Mouse (Mus musculus): ENCODE data around the gene Tnfsf10. TPM values are rescaled to one million over a fixed set of nuclear protein-coding genes. Genes with fewer than 3 reads are reported as not detected.
"Not testable (repeated sequence)": the region's sequence is repeated elsewhere in the genome, so short reads cannot be mapped to it uniquely, and the experiment has no call there.

The Tnfsf10 gene
- polyA plus RNA-seq, 1 experiment from 2014 or later, result 0.19 TPM

DNA sequence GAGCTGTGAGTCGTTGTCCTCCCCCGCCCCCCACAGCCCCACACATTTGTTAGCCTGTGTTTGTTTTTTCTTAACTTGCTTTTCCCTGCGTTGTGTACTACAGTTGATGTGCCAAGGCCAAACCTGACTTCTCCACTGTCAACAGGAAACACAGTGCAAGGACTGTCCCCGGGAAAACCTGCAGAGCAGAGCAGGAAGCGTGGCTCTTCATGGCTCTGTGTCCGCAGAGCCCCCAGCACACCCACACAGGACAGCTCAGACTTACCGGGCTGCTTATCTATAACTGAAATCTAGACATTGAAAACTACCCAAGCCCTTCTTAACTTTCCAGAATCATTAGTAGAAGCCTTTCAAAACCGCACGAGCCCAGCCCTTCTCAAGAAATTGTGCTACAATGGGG lies 31.8 kb upstream of the Tnfsf10 start:
- Histone ChIP-seq H3K4me2 (no peak overlapping the region), H3K9ac (no peak overlapping the region), H3K27me3 (replicated peaks) (no peaks in the 10 kb centered on the region), H3K27ac (no peak overlapping the region), H3K9me3 (no peaks in the 10 kb centered on the region), H3K36me3 (replicated peaks) (no peaks in the 10 kb centered on the region), H3K4me3 (no peak overlapping the region), H3K4me1 (peaks cover 14% of the 10 kb centered on the region)
- 81% methylated on average over 9 of the region's 9 CpGs for WGBS
- ATAC-seq (replicated peaks), result no peak

DNA sequence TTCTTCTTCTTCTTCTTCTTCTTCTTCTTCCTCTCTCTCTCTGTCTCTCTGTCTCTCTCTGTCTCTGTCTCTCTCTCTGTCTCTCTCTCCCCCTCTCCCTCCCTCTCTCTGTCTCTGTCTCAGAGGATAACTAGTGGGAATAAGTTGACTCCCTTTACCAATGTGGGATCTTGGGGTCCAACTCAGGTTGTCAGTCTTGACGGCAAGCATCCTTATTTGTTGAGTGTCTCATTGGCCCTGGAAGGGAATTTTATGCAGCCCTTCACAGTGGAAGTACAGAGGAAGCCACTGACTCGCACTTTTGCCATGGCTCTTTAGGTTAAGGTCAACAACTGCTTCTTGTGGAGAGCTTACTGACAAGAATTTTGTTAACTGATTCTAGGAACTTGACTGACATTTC lies 28.5 kb upstream of the Tnfsf10 start:
- no peak overlapping the region for H3K27ac ChIP-seq
- WGBS, result 73% methylated on average over 2 of the region's 2 CpGs
- H3K27me3 ChIP-seq (replicated peaks), result no peaks in the 10 kb centered on the region
- no peaks in the 10 kb centered on the region for H3K36me3 ChIP-seq (replicated peaks)
- no peaks in the 10 kb centered on the region for H3K9me3 ChIP-seq
- no peak for ATAC-seq (replicated peaks)
- H3K4me3 ChIP-seq, result no peak overlapping the region
- no peak overlapping the region for H3K9ac ChIP-seq
- peaks cover 5% of the 10 kb centered on the region for H3K4me1 ChIP-seq
- no peak overlapping the region for H3K4me2 ChIP-seq

DNA sequence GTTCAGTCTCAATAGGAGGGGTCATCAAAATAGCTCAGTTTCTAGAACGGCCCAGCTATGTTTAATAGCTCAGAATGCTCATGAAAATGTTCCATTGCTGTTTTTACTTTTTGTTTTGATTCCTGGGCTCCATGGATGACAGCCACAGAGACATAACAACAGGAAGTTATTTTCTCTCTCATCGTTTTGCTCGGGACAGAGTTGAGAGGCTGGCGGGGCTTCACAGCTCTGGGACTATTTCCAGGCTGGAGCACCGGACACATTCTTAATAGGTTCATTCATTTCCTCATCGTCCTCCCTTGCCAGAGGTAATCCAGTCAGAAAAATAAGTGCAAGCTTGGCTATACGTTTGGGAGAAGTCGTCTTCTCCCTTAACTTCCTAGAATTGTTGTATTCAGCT lies 27.9 kb upstream of the Tnfsf10 start:
- ATAC-seq (replicated peaks), result no peak
- H3K4me2 ChIP-seq, result no peak overlapping the region
- H3K9me3 ChIP-seq, result no peaks in the 10 kb centered on the region
- WGBS, result 75% methylated on average over 8 of the region's 8 CpGs
- no peak overlapping the region for H3K27ac ChIP-seq
- H3K36me3 ChIP-seq (replicated peaks), result no peaks in the 10 kb centered on the region
- H3K4me1 ChIP-seq, result no peaks in the 10 kb centered on the region
- H3K27me3 ChIP-seq (replicated peaks), result no peaks in the 10 kb centered on the region
- H3K4me3 ChIP-seq, result no peak overlapping the region
- H3K9ac ChIP-seq, result no peak overlapping the region

GRCm38 (mm10) chr3:27290285-27290684 lies 26.5 kb upstream of the Tnfsf10 start:
- Histone ChIP-seq H3K4me3 (no peak overlapping the region), H3K9me3 (no peaks in the 10 kb centered on the region), H3K4me2 (no peak overlapping the region), H3K27ac (no peak overlapping the region), H3K36me3 (replicated peaks) (no peaks in the 10 kb centered on the region), H3K9ac (no peak overlapping the region), H3K4me1 (no peaks in the 10 kb centered on the region), H3K27me3 (replicated peaks) (no peaks in the 10 kb centered on the region)
- no peak for ATAC-seq (replicated peaks)
- WGBS, result 82% methylated on average over 5 of the region's 5 CpGs

DNA sequence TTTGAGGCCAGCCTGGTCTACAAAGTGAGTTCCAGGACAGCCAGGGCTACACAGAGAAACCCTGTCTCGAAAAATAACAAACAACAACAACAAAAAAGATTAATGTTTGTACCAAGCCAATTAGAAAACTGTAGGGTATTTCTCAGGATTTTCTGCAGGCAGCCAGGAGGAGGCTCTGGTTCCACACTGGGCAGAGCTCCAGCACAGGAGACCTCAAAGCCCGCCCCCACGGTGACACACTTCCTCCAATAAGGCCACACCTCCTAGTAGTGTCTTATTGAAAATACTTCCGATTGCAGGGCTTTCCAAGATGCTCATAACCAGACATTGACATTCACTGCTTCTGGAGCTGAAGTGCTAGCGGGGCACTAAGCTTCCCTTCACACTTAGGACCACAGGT lies 25.9 kb upstream of the Tnfsf10 start:
- 88% methylated on average over 5 of the region's 5 CpGs for WGBS
- H3K4me2 ChIP-seq; ATAC-seq (replicated peaks); H3K4me1 ChIP-seq; H3K4me3 ChIP-seq; H3K9me3 ChIP-seq; H3K36me3 ChIP-seq (replicated peaks); H3K9ac ChIP-seq; H3K27me3 ChIP-seq (replicated peaks); H3K27ac ChIP-seq: not testable (repeated sequence)

GRCm38 (mm10) chr3:27291411-27291810 lies 25.4 kb upstream of the Tnfsf10 start:
- not testable (repeated sequence) for H3K36me3 ChIP-seq (replicated peaks)
- 86% methylated on average over 4 of the region's 4 CpGs for WGBS

DNA sequence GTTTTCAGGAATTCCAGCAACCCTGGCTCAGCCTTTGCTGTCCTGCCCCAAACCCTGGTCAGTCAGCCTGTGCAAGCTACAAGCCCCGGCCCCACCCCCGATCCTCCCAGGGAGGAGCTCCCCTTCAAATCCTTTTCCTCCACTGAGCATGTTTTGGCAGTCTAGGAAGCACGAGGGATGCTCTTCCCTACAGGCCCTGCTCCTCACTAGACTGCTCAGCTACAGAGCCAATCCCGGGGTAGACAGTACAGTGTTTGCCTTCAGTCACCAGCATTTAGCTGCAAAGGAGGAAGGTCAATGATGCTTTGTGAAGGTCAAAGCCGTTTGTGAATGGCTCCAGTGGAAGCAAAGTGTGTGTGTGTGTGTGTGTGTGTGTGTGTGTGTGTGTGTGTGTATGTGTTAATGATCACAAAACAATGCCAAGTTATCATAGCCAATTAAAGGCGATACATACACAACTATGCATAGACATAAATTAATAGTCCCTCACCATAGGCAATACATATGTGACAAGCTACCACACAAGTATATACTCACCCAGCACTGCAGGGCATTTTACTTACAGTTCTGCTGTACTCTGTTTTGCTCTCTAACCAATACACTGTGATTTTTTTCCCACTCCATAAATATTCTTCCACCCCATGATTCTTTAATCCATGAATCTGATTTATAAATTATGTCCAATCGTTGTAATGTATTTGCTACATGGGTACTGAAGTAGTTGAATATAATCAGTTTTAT lies 23.0 kb upstream of the Tnfsf10 start:
- H3K4me3 ChIP-seq, result no peak overlapping the region
- H3K27ac ChIP-seq, result no peak overlapping the region
- H3K9ac ChIP-seq, result no peak overlapping the region
- no peaks in the 10 kb centered on the region for H3K27me3 ChIP-seq (replicated peaks)
- H3K36me3 ChIP-seq (replicated peaks), result no peaks in the 10 kb centered on the region
- H3K9me3 ChIP-seq, result no peaks in the 10 kb centered on the region
- 63% methylated on average over 7 of the region's 7 CpGs for WGBS
- no peak for ATAC-seq (replicated peaks)
- no peak overlapping the region for H3K4me2 ChIP-seq
- H3K4me1 ChIP-seq, result no peaks in the 10 kb centered on the region

More at GRCm38 (mm10) chr3:27291411-27291810, 25.4 kb upstream of the Tnfsf10 start:
- not testable (repeated sequence) for ATAC-seq (replicated peaks); H3K27ac ChIP-seq; H3K4me2 ChIP-seq; H3K27me3 ChIP-seq (replicated peaks); H3K9me3 ChIP-seq; H3K4me1 ChIP-seq; H3K9ac ChIP-seq; H3K4me3 ChIP-seq

GRCm38 (mm10) chr3:27300451-27300850 lies 16.4 kb upstream of the Tnfsf10 start:
- WGBS, result 72% methylated on average over 4 of the region's 4 CpGs
- no peak for ATAC-seq (replicated peaks)

GRCm38 (mm10) chr3:27302339-27303022 lies 14.3 kb upstream of the Tnfsf10 start:
- H3K4me2 ChIP-seq, result no peak overlapping the region
- WGBS, result 83% methylated on average over 9 of the region's 9 CpGs

More at GRCm38 (mm10) chr3:27300451-27300850, 16.4 kb upstream of the Tnfsf10 start:
- Histone ChIP-seq H3K36me3 (replicated peaks) (no peaks in the 10 kb centered on the region), H3K27ac (no peak overlapping the region), H3K27me3 (replicated peaks) (no peaks in the 10 kb centered on the region), H3K9ac (no peak overlapping the region), H3K4me2 (no peak overlapping the region), H3K4me3 (no peak overlapping the region), H3K9me3 (no peaks in the 10 kb centered on the region), H3K4me1 (no peaks in the 10 kb centered on the region)

GRCm38 (mm10) chr3:27306815-27307214 lies 10.0 kb upstream of the Tnfsf10 start:
- Histone ChIP-seq H3K4me2 (no peak overlapping the region), H3K27me3 (replicated peaks) (no peaks in the 10 kb centered on the region), H3K4me3 (no peak overlapping the region), H3K36me3 (replicated peaks) (no peaks in the 10 kb centered on the region), H3K27ac (no peak overlapping the region), H3K9me3 (no peaks in the 10 kb centered on the region), H3K9ac (no peak overlapping the region), H3K4me1 (no peaks in the 10 kb centered on the region)
- no peak for ATAC-seq (replicated peaks)
- 85% methylated on average over 10 of the region's 10 CpGs for WGBS

More at GRCm38 (mm10) chr3:27302339-27303022, 14.3 kb upstream of the Tnfsf10 start:
- Histone ChIP-seq H3K36me3 (replicated peaks) (no peaks in the 10 kb centered on the region), H3K4me1 (no peaks in the 10 kb centered on the region), H3K27me3 (replicated peaks) (no peaks in the 10 kb centered on the region), H3K27ac (no peak overlapping the region), H3K9me3 (no peaks in the 10 kb centered on the region), H3K4me3 (no peak overlapping the region), H3K9ac (no peak overlapping the region)
- no peak for ATAC-seq (replicated peaks)

- H3K27ac ChIP-seq, result no peak overlapping the region
- H3K4me3 ChIP-seq, result no peak overlapping the region
- WGBS, result 96% methylated on average over 7 of the region's 7 CpGs
- H3K4me2 ChIP-seq, result no peak overlapping the region
- H3K36me3 ChIP-seq (replicated peaks), result no peaks in the 10 kb centered on the region
- H3K9me3 ChIP-seq, result no peaks in the 10 kb centered on the region
- H3K9ac ChIP-seq, result no peak overlapping the region
- no peak for ATAC-seq (replicated peaks)
- H3K27me3 ChIP-seq (replicated peaks), result no peaks in the 10 kb centered on the region
- no peaks in the 10 kb centered on the region for H3K4me1 ChIP-seq
Measured at GRCm38 (mm10) chr3:27310973-27311372, 5.9 kb upstream of the Tnfsf10 start.

DNA sequence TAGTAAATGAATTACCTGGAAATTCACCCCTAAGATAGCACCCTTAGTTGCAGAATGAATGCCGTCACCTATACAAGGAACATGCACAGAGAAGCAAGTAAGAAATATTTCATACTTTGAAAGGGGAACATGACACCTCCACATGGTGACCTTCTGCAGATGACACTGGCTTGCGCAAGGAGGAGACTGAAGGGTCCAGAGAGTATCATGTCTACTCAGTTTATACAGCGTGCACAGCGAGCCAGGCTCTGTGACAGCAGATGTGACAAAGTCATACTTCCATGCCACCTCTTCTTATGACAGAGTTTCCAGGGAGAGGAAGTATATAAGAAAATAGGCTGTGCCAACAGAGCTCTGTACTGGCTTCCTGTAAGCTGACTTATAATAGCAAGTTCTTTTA lies 5.4 kb upstream of the Tnfsf10 start:
- no peaks in the 10 kb centered on the region for H3K9me3 ChIP-seq
- H3K36me3 ChIP-seq (replicated peaks), result no peaks in the 10 kb centered on the region
- no peak overlapping the region for H3K4me3 ChIP-seq
- ATAC-seq (replicated peaks), result no peak
- H3K4me2 ChIP-seq, result no peak overlapping the region
- H3K9ac ChIP-seq, result no peak overlapping the region
- no peak overlapping the region for H3K27ac ChIP-seq
- H3K4me1 ChIP-seq, result no peaks in the 10 kb centered on the region
- 88% methylated on average over 4 of the region's 4 CpGs for WGBS
- H3K27me3 ChIP-seq (replicated peaks), result no peaks in the 10 kb centered on the region

Data from midbrain, embryonic 15.5 days (tissue).